Mouse (Mus musculus) forebrain, embryonic 14.5 days (tissue): ENCODE data around the gene Myoc. TPM values are rescaled to one million over a fixed set of nuclear protein-coding genes. Genes with fewer than 3 reads are reported as not detected.

Experiments used
- ATAC-seq: fragments of 200-750 bp; cut with Nextera tagmentation; 2 replicates; pipeline ENCODE4 v1.8.0; 2017; ENCODE audit warnings: mild to moderate bottlenecking, moderate library complexity
- DNase-seq: peaks from one replicate; pipeline ENCODE4 v3.0.0-alpha.2; 2015; ENCODE audit warnings: low spot score
- H3K27ac ChIP-seq: fragments of 300-500 bp; sonication (generic); 2 replicates; pipeline ENCODE4 v1.5.1; 2014; ENCODE audit warnings: low read depth, mild to moderate bottlenecking, control low read depth, low read length, moderate library complexity
- H3K27me3 ChIP-seq: fragments of 300-500 bp; sonication (generic); replicated peaks from 2 replicates; pipeline ENCODE4 v1.6.1; 2014; ENCODE audit warnings: low read length, control low read depth, mixed read lengths; ENCODE audit not compliant: control insufficient read depth, insufficient read depth
- H3K36me3 ChIP-seq: fragments of 300-500 bp; sonication (generic); 2 replicates; pipeline ENCODE4 v1.6.1; 2014; ENCODE audit warnings: low read length, control low read depth; ENCODE audit not compliant: control insufficient read depth, insufficient read depth
- H3K4me1 ChIP-seq: fragments of 300-500 bp; sonication (generic); 2 replicates; pipeline ENCODE4 v1.6.1; 2014; ENCODE audit warnings: antibody characterized with exemption, low read length, control low read depth; ENCODE audit not compliant: control insufficient read depth, insufficient read depth
- H3K4me2 ChIP-seq: fragments of 300-500 bp; sonication (generic); 2 replicates; pipeline ENCODE4 v1.6.1; 2014; ENCODE audit warnings: mild to moderate bottlenecking, control low read depth, low read length
- H3K4me3 ChIP-seq: fragments of 300-500 bp; sonication (generic); 2 replicates; pipeline ENCODE4 v1.5.1; 2014; ENCODE audit warnings: low read depth, low read length, control low read depth
- H3K9ac ChIP-seq: fragments of 300-500 bp; sonication (generic); 2 replicates; pipeline ENCODE4 v1.6.1; 2014; ENCODE audit warnings: mild to moderate bottlenecking, low read length, control low read depth, moderate library complexity
- H3K9me3 ChIP-seq: fragments of 300-500 bp; sonication (generic); replicated peaks from 2 replicates; pipeline ENCODE4 v1.6.1; 2016; ENCODE audit warnings: low read length, control low read depth, mixed read lengths; ENCODE audit not compliant: control insufficient read depth
- WGBS: fragments of 180-500 bp; shearing (Covaris S2); extraction: QIAGEN DNeasy Blood & Tissue Kit; methylation state at CpG from one replicate; pipeline ENCODE4 v1.1.7; 2014; 5-methylcytosine and 5-hydroxymethylcytosine counted together
- polyA plus RNA-seq: library from polyadenylated mRNA; unstranded; fragments of >200 nt; fragmentation: Nextera tagmentation; extraction: Ambion mirVana; gene quantifications from 2 replicates; pipeline ENCODE4 v1.2.1, GENCODE M21; 2014

Gene Myoc
- polyA plus RNA-seq: not detected in 2 replicates

- no peak for ATAC-seq
- WGBS: 87% methylated on average over 10 of the region's 10 CpGs
Observed at GRCm38 (mm10) chr1:162639051-162639750, at the start of gene Myoc. TSS of gene Myoc (plus strand) at chr1:162639155.

GRCm38 (mm10) chr1:162589443-162589842 is 49.5 kb upstream of the Myoc start:
- WGBS: 6% methylated on average over 9 of the region's 9 CpGs
- peak; percentile 85 for ATAC-seq
- no peak overlapping the region for H3K27ac ChIP-seq
- peak; percentile 56 for DNase-seq
- no peaks in the 10 kb centered on the region for H3K9me3 ChIP-seq
- H3K4me2 ChIP-seq: no peak overlapping the region
- peaks cover 8% of the 10 kb centered on the region for H3K36me3 ChIP-seq
- no peak overlapping the region for H3K4me3 ChIP-seq
- H3K9ac ChIP-seq: no peak overlapping the region
- no peaks in the 10 kb centered on the region for H3K27me3 ChIP-seq
- H3K4me1 ChIP-seq: no peaks in the 10 kb centered on the region; the same call in 1 of the 2 replicates

More at GRCm38 (mm10) chr1:162639051-162639750, at the start of gene Myoc:
- Histone ChIP-seq H3K4me1 (no peaks in the 10 kb centered on the region), H3K27me3 (no peaks in the 10 kb centered on the region), H3K9me3 (no peaks in the 10 kb centered on the region; the same call in 1 of the 2 replicates), H3K9ac (no peak within 1 kb of the TSS), H3K4me2 (no peak within 1 kb of the TSS), H3K36me3 (no peaks in the 10 kb centered on the region), H3K4me3 (no peak within 1 kb of the TSS), H3K27ac (no peak within 1 kb of the TSS)
- DNase-seq: no peak

- Histone ChIP-seq H3K4me2 (no peak overlapping the region), H3K27me3 (no peaks in the 10 kb centered on the region), H3K27ac (no peak overlapping the region), H3K9me3 (no peaks in the 10 kb centered on the region), H3K4me3 (no peak overlapping the region), H3K4me1 (no peaks in the 10 kb centered on the region; the same call in 1 of the 2 replicates), H3K9ac (no peak overlapping the region), H3K36me3 (peaks cover 8% of the 10 kb centered on the region)
- WGBS: 88% methylated on average over 8 of the region's 8 CpGs
- DNase-seq: no peak
- no peak for ATAC-seq
Observed at GRCm38 (mm10) chr1:162590415-162590997, 48.4 kb upstream of the Myoc start.

GRCm38 (mm10) chr1:162597379-162598102 is 41.4 kb upstream of the Myoc start:
- Histone ChIP-seq H3K36me3 (peaks cover 24% of the 10 kb centered on the region), H3K27ac (no peak overlapping the region), H3K9me3 (no peaks in the 10 kb centered on the region), H3K27me3 (no peaks in the 10 kb centered on the region), H3K4me3 (no peak overlapping the region), H3K4me2 (no peak overlapping the region), H3K9ac (no peak overlapping the region), H3K4me1 (no peaks in the 10 kb centered on the region)
- ATAC-seq (no peak), DNase-seq (no peak)
- WGBS: 92% methylated on average over 3 of the region's 3 CpGs

GRCm38 (mm10) chr1:162599617-162600016 is 39.3 kb upstream of the Myoc start:
- peaks cover 23% of the 10 kb centered on the region for H3K36me3 ChIP-seq
- no peaks in the 10 kb centered on the region for H3K27me3 ChIP-seq
- H3K9me3 ChIP-seq: no peaks in the 10 kb centered on the region
- DNase-seq (no peak), ATAC-seq (no peak)
- H3K4me1 ChIP-seq: no peaks in the 10 kb centered on the region
- no peak overlapping the region for H3K27ac ChIP-seq
- H3K9ac ChIP-seq: no peak overlapping the region
- no peak overlapping the region for H3K4me2 ChIP-seq
- H3K4me3 ChIP-seq: no peak overlapping the region
- 92% methylated on average over 5 of the region's 5 CpGs for WGBS

- DNase-seq: peak; percentile 51
- H3K4me2 ChIP-seq: no peak overlapping the region
- ATAC-seq: 0 out of 2 replicates have a peak, but pooled peaks have one; percentile 5
- H3K4me3 ChIP-seq: no peak overlapping the region
- H3K9me3 ChIP-seq: no peaks in the 10 kb centered on the region
- no peak overlapping the region for H3K9ac ChIP-seq
- H3K27me3 ChIP-seq: no peaks in the 10 kb centered on the region
- H3K27ac ChIP-seq: no peak overlapping the region
- WGBS: 65% methylated on average over 4 of the region's 4 CpGs
- peaks cover 21% of the 10 kb centered on the region; the same call in 1 of the 2 replicates for H3K36me3 ChIP-seq
- H3K4me1 ChIP-seq: no peaks in the 10 kb centered on the region
Observed at GRCm38 (mm10) chr1:162601288-162601687, 37.7 kb upstream of the Myoc start.

GRCm38 (mm10) chr1:162608127-162608526 is 30.8 kb upstream of the Myoc start:
- ATAC-seq (0 out of 2 replicates have a peak, but pooled peaks have one; percentile 16), DNase-seq (no peak)
- H3K4me1 ChIP-seq: 0 out of 2 replicates have a peak, but pooled peaks cover 4% of the 10 kb centered on the region
- WGBS: 13% methylated on average over 1 of the region's 1 CpGs
- H3K27ac ChIP-seq: no peak overlapping the region
- H3K4me2 ChIP-seq: no peak overlapping the region
- no peaks in the 10 kb centered on the region for H3K27me3 ChIP-seq
- H3K4me3 ChIP-seq: no peak overlapping the region
- H3K9me3 ChIP-seq: no peaks in the 10 kb centered on the region
- no peaks in the 10 kb centered on the region for H3K36me3 ChIP-seq
- no peak overlapping the region for H3K9ac ChIP-seq

GRCm38 (mm10) chr1:162609633-162610250 is 29.2 kb upstream of the Myoc start:
- Histone ChIP-seq H3K27me3 (no peaks in the 10 kb centered on the region), H3K4me3 (no peak overlapping the region), H3K9me3 (no peaks in the 10 kb centered on the region), H3K4me1 (0 out of 2 replicates have a peak, but pooled peaks cover 4% of the 10 kb centered on the region), H3K9ac (no peak overlapping the region), H3K27ac (no peak overlapping the region), H3K36me3 (no peaks in the 10 kb centered on the region), H3K4me2 (no peak overlapping the region)
- WGBS: 31% methylated on average over 9 of the region's 9 CpGs
- DNase-seq (no peak), ATAC-seq (peak; percentile 57; the same call in 1 of the 2 replicates)
